In the genomic region with DNA sequence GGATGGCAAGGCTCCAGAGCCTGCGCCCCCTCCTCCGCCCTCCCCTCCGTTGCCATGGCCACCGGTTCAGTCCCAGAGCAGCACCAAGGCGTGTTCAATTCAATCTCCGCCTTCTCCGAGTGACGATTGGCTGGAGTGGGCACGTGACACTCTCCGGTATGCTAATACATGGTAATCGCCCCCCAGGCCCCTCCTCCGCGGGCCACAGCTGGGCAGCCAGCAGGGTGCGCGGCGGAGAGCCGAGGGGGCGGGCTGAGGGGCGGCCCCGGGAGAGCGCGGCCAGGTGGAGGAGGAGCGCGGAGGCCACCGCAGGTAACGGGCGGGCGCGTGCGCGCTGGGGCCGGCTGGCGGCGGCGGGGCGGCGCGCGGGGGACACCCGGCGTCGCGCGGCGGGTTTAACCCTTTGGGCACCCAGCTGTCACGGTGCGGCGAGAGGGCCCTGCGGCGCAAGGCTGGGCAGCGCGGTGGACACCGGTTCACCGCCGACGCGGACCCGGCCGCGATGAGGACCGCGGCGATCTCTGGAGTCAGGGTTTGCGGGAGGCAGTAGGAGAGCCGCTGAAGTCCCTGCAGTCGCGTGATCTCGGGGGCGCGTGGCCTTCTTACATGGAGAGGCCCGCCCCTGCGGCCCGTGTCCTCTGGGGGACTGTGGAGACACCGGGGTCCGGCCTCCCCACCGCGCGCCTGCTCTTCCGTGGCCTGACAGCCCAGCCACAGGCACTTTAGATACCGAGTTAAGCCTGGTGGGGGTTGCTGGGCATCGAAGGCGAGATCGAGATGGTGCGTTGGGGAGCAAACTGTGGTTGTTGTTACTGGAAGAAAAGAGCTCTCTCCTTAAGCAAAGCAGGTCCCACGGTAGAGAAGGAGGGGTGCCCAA, we compare ENCODE assay signal across 8 mouse cellular contexts. TPM values are rescaled to one million over a fixed set of nuclear protein-coding genes. Genes with fewer than 3 reads are reported as not detected.
DNase-seq lines count a peak whose midpoint lies in the region; ATAC-seq lines count a peak whose summit lies in the region.

A gene (plus strand): TSS at position 198 of the 877 bp plus-strand sequence.

- H3K27me3 ChIP-seq in forebrain, embryonic 11.5 days (ENCODE audit: control insufficient read depth, insufficient read depth, low read length) = peaks cover 5% of the 10 kb centered on the region; the same call in 1 of the 2 replicates
- H3K27me3 ChIP-seq in heart, embryonic 15.5 days = peaks cover 21% of the 10 kb centered on the region
- H3K27me3 ChIP-seq in liver, embryonic 12.5 days (replicated peaks) = peaks cover 16% of the 10 kb centered on the region
- H3K27me3 ChIP-seq in splenic B cell, adult 2 months (ENCODE audit: control insufficient read depth, insufficient read depth, low read length, poor library complexity, severe bottlenecking) = no peaks in the 10 kb centered on the region

- no peaks in the 10 kb centered on the region for H3K36me3 ChIP-seq in forebrain, embryonic 11.5 days (ENCODE audit: control insufficient read depth, insufficient read depth, low read length)
- no peaks in the 10 kb centered on the region for H3K36me3 ChIP-seq in heart, embryonic 15.5 days
- no peaks in the 10 kb centered on the region for H3K36me3 ChIP-seq in liver, embryonic 12.5 days
- H3K36me3 ChIP-seq in splenic B cell, adult 2 months (ENCODE audit: control insufficient read depth, insufficient read depth, low read length, poor library complexity, severe bottlenecking) = no peaks in the 10 kb centered on the region

- peak within 1 kb of the TSS; percentile 57 for H3K9ac ChIP-seq in forebrain, embryonic 11.5 days (ENCODE audit: low read length)
- H3K9ac ChIP-seq in heart, embryonic 15.5 days = peak within 1 kb of the TSS; percentile 68
- H3K9ac ChIP-seq in liver, embryonic 12.5 days = peak within 1 kb of the TSS; percentile 77

- H3K4me2 ChIP-seq in forebrain, embryonic 11.5 days (ENCODE audit: low read depth, low read length, severe bottlenecking) = peak within 1 kb of the TSS; percentile 94
- peak within 1 kb of the TSS; percentile 100 for H3K4me2 ChIP-seq in heart, embryonic 15.5 days
- peak within 1 kb of the TSS; percentile 95 for H3K4me2 ChIP-seq in liver, embryonic 12.5 days

- DNase-seq in CD8-positive naive resting alpha-beta T cell, adult 2 months (ENCODE audit: low read depth in 2 of 2, low spot score in 2 of 2) = peak; percentile 91 to 92
- peak; percentile 79 for DNase-seq in c-Kit-positive CD71-positive TER-119-positive erythroid progenitor cells, embryonic 14.5 days (ENCODE audit: low spot score)
- peak; percentile 96 for DNase-seq in forebrain, embryonic 11.5 days (ENCODE audit: low spot score)
- DNase-seq in kidney, postnatal 14 days = peak; percentile 97
- peak; percentile 94 for DNase-seq in naive thymus-derived CD4-positive, alpha-beta T cell, adult 2 months (ENCODE audit: low read depth)
- DNase-seq in splenic B cell, adult 2 months (ENCODE audit: low read depth, low spot score) = peak; percentile 95

- H3K9me3 ChIP-seq in forebrain, embryonic 11.5 days (ENCODE audit: control insufficient read depth, low read length) = no peaks in the 10 kb centered on the region
- H3K9me3 ChIP-seq in heart, embryonic 15.5 days (replicated peaks) = no peaks in the 10 kb centered on the region
- H3K9me3 ChIP-seq in liver, embryonic 12.5 days (replicated peaks) = no peaks in the 10 kb centered on the region

- H3K27ac ChIP-seq in forebrain, embryonic 11.5 days (ENCODE audit: low read depth, low read length) = no peak within 1 kb of the TSS; the same call in 1 of the 2 replicates
- 0 out of 2 replicates have a peak within 1 kb of the TSS, but pooled peaks have one; percentile 6 for H3K27ac ChIP-seq in heart, embryonic 15.5 days
- 0 out of 2 replicates have a peak within 1 kb of the TSS, but pooled peaks have one; percentile 18 for H3K27ac ChIP-seq in liver, embryonic 12.5 days

- H3K4me1 ChIP-seq in forebrain, embryonic 11.5 days (replicated peaks; ENCODE audit: control insufficient read depth, insufficient read depth, low read length) = peaks cover 7% of the 10 kb centered on the region; the same call in 1 of the 2 replicates
- H3K4me1 ChIP-seq in heart, embryonic 15.5 days (replicated peaks) = peaks cover 15% of the 10 kb centered on the region; the same call in 1 of the 2 replicates
- peaks cover 29% of the 10 kb centered on the region for H3K4me1 ChIP-seq in liver, embryonic 12.5 days

- WGBS in forebrain, embryonic 11.5 days = under 1% methylated on average over 75 of the region's 85 CpGs
- WGBS in heart, embryonic 15.5 days = under 1% methylated on average over 67 of the region's 85 CpGs
- WGBS in liver, embryonic 12.5 days (ENCODE audit: insufficient replicate concordance) = under 1% methylated on average over 82 of the region's 85 CpGs

- peak within 1 kb of the TSS; percentile 69 for H3K4me3 ChIP-seq in forebrain, embryonic 11.5 days (ENCODE audit: low read depth, low read length)
- peak within 1 kb of the TSS; percentile 75 for H3K4me3 ChIP-seq in heart, embryonic 15.5 days
- H3K4me3 ChIP-seq in liver, embryonic 12.5 days = peak within 1 kb of the TSS; percentile 69

- peak; percentile 98 for ATAC-seq in forebrain, embryonic 11.5 days (replicated peaks; ENCODE audit: low FRiP score)
- peak; percentile 91 for ATAC-seq in heart, embryonic 15.5 days (replicated peaks; ENCODE audit: insufficient number of reproducible peaks, insufficient read depth, low FRiP score, low read depth)
- ATAC-seq in liver, embryonic 12.5 days = peak; percentile 96

RNA-seq across cellular contexts. Expression of the gene that starts here (rescaled TPM):
- polyA plus RNA-seq in forebrain, embryonic 11.5 days (2014; fragmentation: Nextera tagmentation; extraction: Ambion mirVana) = 133 and 144 TPM in 2 replicates
- polyA plus RNA-seq in heart, embryonic 15.5 days (2015; fragmentation: Nextera tagmentation; extraction: Ambion mirVana) = 28.5 and 40.2 TPM in 2 replicates
- polyA plus RNA-seq in liver, embryonic 12.5 days (2016; fragmentation: Nextera tagmentation; extraction: Ambion mirVana) = 30.9 and 33.2 TPM in 2 replicates
